Mouse (Mus musculus) MEL (cell line): ENCODE data around the gene Olfr675.

Experiments used
- CHD1 ChIP-seq: IDR thresholded peaks from 2 replicates; pipeline ENCODE4 v1.6.1; 2012; ENCODE audit warnings: low read depth, mild to moderate bottlenecking, inconsistent platforms, low read length, improper control_type of control experiment
- CTCF ChIP-seq, 3 experiments: IDR thresholded peaks in 2 of 3; conservative IDR thresholded peaks in 1 of 3; 2 replicates each; pipeline ENCODE4 v1.5.1; 2011 to 2012; ENCODE audit warnings: low read length in 3 of 3, low read depth in 2 of 3, mild to moderate bottlenecking in 2 of 3, improper control_type of control experiment in 1 of 3, inconsistent platforms in 1 of 3, mixed read lengths in 1 of 3, moderate library complexity in 1 of 3; ENCODE audit not compliant: control insufficient read depth in 1 of 3, insufficient read depth in 1 of 3, poor library complexity in 1 of 3, severe bottlenecking in 1 of 3
- MAX ChIP-seq: IDR thresholded peaks from 2 replicates; pipeline ENCODE4 v1.6.1; 2011; ENCODE audit warnings: low read length, improper control_type of control experiment
- NELFE ChIP-seq: IDR thresholded peaks from 2 replicates; pipeline ENCODE4 v1.6.1; 2011; ENCODE audit warnings: low read depth, low read length, improper control_type of control experiment
- NRF1 ChIP-seq: IDR thresholded peaks from 2 replicates; pipeline ENCODE4 v1.6.1; 2014; ENCODE audit warnings: low read depth, mild to moderate bottlenecking, inconsistent platforms, low read length, improper control_type of control experiment, moderate library complexity; ENCODE audit not compliant: poor library complexity, insufficient read depth, severe bottlenecking
- POLR2A ChIP-seq, 2 experiments: IDR thresholded peaks; 2 replicates each; pipeline ENCODE4 v1.6.1; 2011 to 2012; ENCODE audit warnings: low read length in 2 of 2, mild to moderate bottlenecking in 2 of 2, control low read depth in 1 of 2, improper control_type of control experiment in 1 of 2, low read depth in 1 of 2, moderate library complexity in 1 of 2; ENCODE audit not compliant: control insufficient read depth in 1 of 2, insufficient read depth in 1 of 2, poor library complexity in 1 of 2
- SIN3A ChIP-seq: IDR thresholded peaks from 2 replicates; pipeline ENCODE4 v1.6.1; 2012; ENCODE audit warnings: low read length, improper control_type of control experiment, inconsistent platforms
- SMC3 ChIP-seq: IDR thresholded peaks from 2 replicates; pipeline ENCODE4 v1.6.1; 2011; ENCODE audit warnings: low read depth, low read length, improper control_type of control experiment

GRCm38 (mm10) chr7:105058951-105059350 is 30.7 kb upstream of the Olfr675 start:
- no peak for TF ChIP-seq MAX
- no peak for TF ChIP-seq CTCF (IDR thresholded peaks at IDR 0.05 in 2 of 3, conservative IDR thresholded peaks at IDR 0.05 in 1 of 3; ENCODE audit: control insufficient read depth in 1 of 3, insufficient read depth in 1 of 3, low read depth in 2 of 3, low read length in 3 of 3, poor library complexity in 1 of 3, severe bottlenecking in 1 of 3)
- TF ChIP-seq SIN3A: no peak
- no peak for TF ChIP-seq NRF1
- TF ChIP-seq NELFE: no peak
- no peak for TF ChIP-seq POLR2A (IDR thresholded peaks at IDR 0.05; ENCODE audit: control insufficient read depth in 1 of 2, insufficient read depth in 1 of 2, low read depth in 1 of 2, low read length in 2 of 2, poor library complexity in 1 of 2)
- no peak for TF ChIP-seq CHD1
- TF ChIP-seq SMC3: no peak
